Mouse (Mus musculus): ENCODE data around the gene Ttk. TPM values are rescaled to one million over a fixed set of nuclear protein-coding genes. Genes with fewer than 3 reads are reported as not detected.

Ttk gene
- polyA plus RNA-seq, 1 experiment, result 0.23 TPM

DNA sequence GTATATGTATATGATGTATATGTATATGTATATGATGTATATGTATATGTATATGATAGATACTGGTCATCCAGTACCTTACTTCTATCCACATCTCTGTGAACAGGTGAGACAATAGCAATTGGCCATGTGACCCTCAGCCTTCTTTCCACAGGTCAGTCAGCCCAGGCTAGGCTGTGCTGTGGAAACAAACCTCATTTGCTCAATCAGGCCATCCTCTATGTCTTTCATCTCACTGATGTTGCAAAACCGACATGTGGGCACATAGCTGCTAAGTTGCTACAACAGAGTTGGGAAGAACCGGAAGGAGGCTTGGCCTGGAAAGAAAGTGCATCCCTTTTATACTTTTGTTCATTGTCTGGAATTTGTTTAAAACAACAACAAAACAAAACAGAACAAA is 67.6 kb downstream of the Ttk start:
- Histone ChIP-seq H3K4me1 (ENCODE audit: control insufficient read depth, insufficient read depth, low read length) (no peaks in the 10 kb centered on the region), H3K4me3 (replicated peaks; ENCODE audit: insufficient read depth, low read depth, low read length) (no peak overlapping the region), H3K27me3 (ENCODE audit: control insufficient read depth, insufficient read depth, low read length) (no peaks in the 10 kb centered on the region), H3K27ac (ENCODE audit: insufficient read depth, low read length) (no peak overlapping the region)
- WGBS, result 84% methylated on average over 2 of the region's 2 CpGs
- no peak for DNase-seq
- no peak for TF ChIP-seq CTCF (IDR thresholded peaks at IDR 0.05; ENCODE audit: borderline replicate concordance, insufficient read depth, low read depth, low read length)
- no peak for TF ChIP-seq POLR2A (IDR thresholded peaks at IDR 0.05; ENCODE audit: borderline replicate concordance, insufficient read depth, low read length)

DNA sequence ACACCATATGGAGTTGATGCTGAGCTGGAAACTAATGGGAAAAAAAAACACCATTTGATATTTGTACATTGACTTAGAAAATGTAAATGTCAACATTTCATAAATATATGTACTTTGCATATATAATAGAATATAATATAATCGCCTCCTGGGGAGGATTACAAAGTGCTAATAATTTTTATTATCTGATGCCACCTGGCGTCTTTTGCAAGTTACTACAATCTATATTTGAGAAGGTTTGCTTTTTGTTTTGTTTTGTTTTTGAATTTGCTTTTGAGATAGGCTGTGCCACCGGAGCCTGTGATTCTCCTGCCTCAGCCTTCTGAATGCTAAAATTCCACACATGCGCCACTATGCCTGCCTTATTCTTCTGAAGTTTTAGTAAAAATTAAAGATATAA is 71.3 kb downstream of the Ttk start:
- Histone ChIP-seq H3K4me3 (replicated peaks; ENCODE audit: insufficient read depth, low read depth, low read length) (no peak overlapping the region), H3K27ac (ENCODE audit: insufficient read depth, low read length) (no peak overlapping the region), H3K27me3 (ENCODE audit: control insufficient read depth, insufficient read depth, low read length) (no peaks in the 10 kb centered on the region), H3K4me1 (ENCODE audit: control insufficient read depth, insufficient read depth, low read length) (no peaks in the 10 kb centered on the region)
- DNase-seq, result no peak
- TF ChIP-seq POLR2A (IDR thresholded peaks at IDR 0.05; ENCODE audit: borderline replicate concordance, insufficient read depth, low read length) (no peak), CTCF (IDR thresholded peaks at IDR 0.05; ENCODE audit: borderline replicate concordance, insufficient read depth, low read depth, low read length) (no peak)
- 65% methylated on average over 4 of the region's 4 CpGs for WGBS

DNA sequence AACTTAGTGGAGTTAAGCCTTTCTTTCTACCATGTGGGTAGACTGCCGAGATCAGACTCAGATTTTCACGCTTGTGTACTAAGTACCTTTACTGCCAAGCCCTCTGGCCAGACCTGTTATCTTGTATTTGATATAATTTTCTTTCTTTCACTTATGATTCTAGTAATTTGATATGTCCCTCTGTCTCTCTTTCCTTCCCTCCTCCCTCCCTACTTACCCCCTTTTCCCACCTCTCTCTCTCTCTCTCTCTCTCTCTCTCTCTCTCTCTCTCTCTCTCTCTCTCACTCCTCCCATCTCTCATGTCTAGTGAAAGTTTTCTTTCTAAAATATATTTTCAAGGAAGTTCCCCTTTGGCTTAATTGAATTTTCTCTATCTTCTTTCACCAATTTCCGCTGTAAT is 72.5 kb downstream of the Ttk start:
- H3K4me3 ChIP-seq (replicated peaks; ENCODE audit: insufficient read depth, low read depth, low read length), result no peak overlapping the region
- TF ChIP-seq POLR2A (IDR thresholded peaks at IDR 0.05; ENCODE audit: borderline replicate concordance, insufficient read depth, low read length) (no peak), CTCF (IDR thresholded peaks at IDR 0.05; ENCODE audit: borderline replicate concordance, insufficient read depth, low read depth, low read length) (no peak)
- WGBS, result 75% methylated on average over 3 of the region's 3 CpGs

DNA sequence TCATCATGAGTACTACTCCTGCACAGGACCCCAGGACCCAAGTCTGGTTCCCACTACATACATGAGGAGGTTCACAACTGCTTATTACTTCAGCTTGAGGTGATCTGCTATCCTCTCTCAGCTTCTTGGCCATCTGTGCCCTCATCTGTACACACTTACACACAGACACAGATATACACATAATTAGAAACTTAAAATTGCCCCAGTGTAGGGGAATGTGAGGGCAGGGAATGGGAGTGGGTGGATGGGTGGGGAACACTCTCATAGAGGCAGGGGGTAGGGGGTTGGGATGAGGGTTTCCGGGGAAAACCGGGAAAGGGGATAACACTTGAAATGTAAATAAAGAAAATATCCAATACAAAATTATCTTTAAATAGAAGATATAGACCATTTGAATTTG is 75.3 kb downstream of the Ttk start:
- H3K27ac ChIP-seq (ENCODE audit: insufficient read depth, low read length), result no peak overlapping the region
- no peak overlapping the region for H3K4me3 ChIP-seq (replicated peaks; ENCODE audit: insufficient read depth, low read depth, low read length)
- H3K27me3 ChIP-seq (ENCODE audit: control insufficient read depth, insufficient read depth, low read length), result no peaks in the 10 kb centered on the region
- WGBS, result 95% methylated on average over 2 of the region's 2 CpGs
- no peak for DNase-seq
- TF ChIP-seq CTCF (IDR thresholded peaks at IDR 0.05; ENCODE audit: borderline replicate concordance, insufficient read depth, low read depth, low read length) (no peak), POLR2A (IDR thresholded peaks at IDR 0.05; ENCODE audit: borderline replicate concordance, insufficient read depth, low read length) (no peak)
- H3K4me1 ChIP-seq (ENCODE audit: control insufficient read depth, insufficient read depth, low read length), result no peaks in the 10 kb centered on the region

More for the DNA sequence above, 72.5 kb downstream of the Ttk start:
- no peaks in the 10 kb centered on the region for H3K27me3 ChIP-seq (ENCODE audit: control insufficient read depth, insufficient read depth, low read length)
- H3K27ac ChIP-seq (ENCODE audit: insufficient read depth, low read length), result no peak overlapping the region
- no peak for DNase-seq
- no peaks in the 10 kb centered on the region for H3K4me1 ChIP-seq (ENCODE audit: control insufficient read depth, insufficient read depth, low read length)

DNA sequence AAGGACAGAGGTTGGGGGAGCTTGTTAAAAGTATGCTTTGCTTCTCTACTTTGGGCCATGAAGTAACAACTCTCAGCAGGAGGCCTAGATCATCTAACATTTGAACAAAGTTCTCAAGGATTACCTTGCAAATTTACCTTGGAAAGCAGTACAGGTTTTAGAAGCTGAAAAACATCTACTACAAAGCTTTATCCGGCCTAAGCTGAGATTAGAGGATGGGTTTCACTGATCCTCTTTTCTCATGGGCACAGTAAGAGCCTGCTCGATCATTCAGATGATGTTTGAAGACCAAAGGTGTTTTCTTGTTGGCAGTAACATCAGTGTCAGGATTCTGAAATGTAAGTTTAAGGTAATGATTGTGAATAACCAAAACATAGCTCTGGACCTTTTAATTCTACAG is 76.4 kb downstream of the Ttk start:
- no peaks in the 10 kb centered on the region for H3K27me3 ChIP-seq (ENCODE audit: control insufficient read depth, insufficient read depth, low read length)
- TF ChIP-seq CTCF (IDR thresholded peaks at IDR 0.05; ENCODE audit: borderline replicate concordance, insufficient read depth, low read depth, low read length), result no peak
- no peak for TF ChIP-seq POLR2A (IDR thresholded peaks at IDR 0.05; ENCODE audit: borderline replicate concordance, insufficient read depth, low read length)
- H3K27ac ChIP-seq (ENCODE audit: insufficient read depth, low read length), result no peak overlapping the region
- no peak overlapping the region for H3K4me3 ChIP-seq (replicated peaks; ENCODE audit: insufficient read depth, low read depth, low read length)
- WGBS, result 88% methylated on average over 2 of the region's 2 CpGs
- no peaks in the 10 kb centered on the region for H3K4me1 ChIP-seq (ENCODE audit: control insufficient read depth, insufficient read depth, low read length)
- DNase-seq, result no peak

Other genes with a start within 250 kb of the Ttk start
- 48.7 and 50.3 TPM in 2 replicates for gene Elovl4, start 28.4 kb upstream of the Ttk start, polyA plus RNA-seq (2012; rRNA removed)
- gene Bckdhb, start 90.5 kb downstream of the Ttk start, polyA plus RNA-seq (2012; rRNA removed), result 59.0 and 60.3 TPM in 2 replicates